Mouse (Mus musculus): Measurements from ENCODE around the gene Stard10.

The Stard10 gene

DNA sequence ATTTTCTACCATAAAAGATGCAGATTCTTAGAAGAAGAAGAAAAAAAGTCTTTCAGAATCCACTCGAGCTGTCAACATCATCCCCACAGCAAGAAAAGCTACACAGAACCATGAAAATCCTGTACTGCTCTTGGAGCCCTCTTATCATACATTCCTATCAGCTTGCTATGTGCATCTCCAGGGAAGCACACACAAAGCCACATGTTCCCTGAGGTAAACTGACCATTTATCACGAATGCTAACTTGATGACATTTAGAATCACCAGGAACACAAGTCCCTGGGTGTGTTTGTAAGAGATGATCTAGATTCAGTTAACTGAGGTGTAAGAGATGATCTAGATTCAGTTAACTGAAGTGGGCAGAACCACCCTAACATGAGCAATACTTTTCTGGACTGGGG, 10.0 kb upstream of the Stard10 start:
- no peak for DNase-seq

DNA sequence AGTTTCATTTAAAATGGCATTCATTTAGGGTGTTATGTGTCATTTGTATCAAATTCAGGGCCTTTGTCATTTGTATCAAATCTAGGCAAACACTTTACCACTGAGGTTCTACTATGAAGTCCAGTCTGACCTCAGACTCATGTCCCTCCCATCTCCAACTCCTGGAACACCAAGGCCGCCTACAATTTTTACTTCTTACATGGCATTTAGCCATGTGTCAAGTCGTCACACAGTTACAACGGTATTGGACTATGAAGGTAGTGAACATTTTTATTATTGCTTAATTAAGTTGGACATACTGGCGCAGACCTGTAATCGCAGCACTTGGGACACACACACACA, 6.9 kb upstream of the Stard10 start:
- DNase-seq = no peak

DNA sequence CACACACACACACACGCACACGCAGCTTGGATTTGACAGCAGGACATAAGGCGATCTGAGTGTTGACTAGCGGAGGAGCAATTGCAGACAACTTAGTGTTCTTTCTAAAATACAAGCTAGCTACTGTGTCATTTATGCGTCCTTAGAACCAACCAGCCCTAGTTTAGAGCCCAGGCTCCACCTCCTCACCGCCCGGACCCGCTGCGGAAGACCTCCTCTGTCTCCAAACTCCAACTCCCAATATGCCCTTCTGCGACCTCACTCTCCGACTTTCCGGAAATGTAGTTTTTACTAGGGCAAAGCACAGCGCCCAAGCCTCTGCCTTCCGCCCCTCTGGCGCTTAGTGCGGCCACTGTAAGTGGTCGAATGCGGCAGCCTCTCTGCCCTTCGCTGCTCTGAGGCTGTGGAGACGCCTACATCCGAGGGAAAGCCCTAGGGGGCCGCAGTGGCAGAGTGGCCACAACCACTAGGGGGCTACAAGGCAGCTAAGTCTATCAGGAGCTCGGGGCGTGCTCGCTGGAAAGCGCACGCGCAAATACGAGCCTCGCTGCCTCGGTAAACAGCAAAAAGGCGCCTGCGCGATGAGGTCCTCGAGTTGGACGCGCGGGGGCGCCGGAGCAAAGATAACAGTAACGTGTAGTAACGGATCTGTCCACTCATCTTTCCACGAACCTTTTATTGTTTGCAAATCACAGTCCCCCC, 6.4 kb upstream of the Stard10 start:
- peak; percentile 98 to 99 for DNase-seq

DNA sequence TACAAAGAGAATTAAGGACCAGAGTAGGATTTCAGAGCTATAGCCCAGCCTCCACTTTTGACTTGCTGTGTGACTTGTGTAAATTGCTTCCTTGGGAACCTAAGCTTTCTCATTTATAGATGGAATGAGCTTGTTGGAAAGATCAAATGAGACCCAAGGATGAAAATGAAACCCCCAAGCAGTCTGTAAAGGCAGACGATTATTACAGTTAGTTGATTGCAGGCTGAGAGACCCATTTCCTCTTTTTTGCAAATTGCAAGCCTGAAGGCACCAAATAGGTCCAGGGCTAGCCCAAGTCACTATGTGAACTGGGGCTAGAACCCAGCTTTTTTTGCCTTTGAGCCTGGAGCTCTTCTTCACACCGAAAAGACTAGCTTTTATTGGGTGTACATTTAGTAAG, 5.8 kb upstream of the Stard10 start:
- no peak for DNase-seq

DNA sequence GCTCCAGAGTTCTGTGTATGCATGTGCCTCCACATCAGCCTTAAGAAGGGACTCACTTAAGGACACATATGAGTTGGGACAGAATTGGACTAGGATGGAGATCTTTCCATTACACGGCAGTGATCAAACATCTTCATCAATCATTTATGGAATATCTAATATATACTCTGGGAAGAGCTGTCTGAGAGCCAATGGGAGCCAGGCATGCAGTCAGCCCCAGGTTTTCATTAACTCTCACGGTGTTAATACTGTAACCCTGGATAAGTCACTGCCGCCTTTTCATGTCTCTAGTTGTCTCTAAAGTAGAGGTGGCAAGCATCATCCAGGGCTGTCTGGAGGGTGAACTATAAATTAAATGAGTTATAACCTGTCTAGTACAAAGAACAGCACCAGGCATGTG, 3.9 kb upstream of the Stard10 start:
- no peak for DNase-seq

DNA sequence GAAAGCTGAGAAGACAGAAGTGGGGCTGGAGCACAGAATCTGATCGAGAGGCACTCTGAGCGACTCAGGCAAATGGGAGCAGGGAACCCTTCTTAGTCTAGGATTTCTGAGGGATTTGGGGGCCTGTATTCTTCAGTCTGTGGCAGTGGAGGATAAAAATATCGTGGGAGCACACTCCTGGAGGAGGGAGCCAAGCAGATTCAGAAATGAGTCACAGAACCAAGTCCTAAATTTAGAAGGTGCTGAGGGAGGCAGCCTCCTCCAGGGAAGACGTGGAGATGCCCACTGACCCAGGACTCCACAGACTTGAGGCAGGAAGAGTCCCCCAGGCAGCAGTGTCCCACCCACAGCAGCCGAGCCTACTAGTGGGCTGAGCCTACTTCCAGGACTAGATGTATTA, 2.5 kb upstream of the Stard10 start:
- DNase-seq = no peak

DNA sequence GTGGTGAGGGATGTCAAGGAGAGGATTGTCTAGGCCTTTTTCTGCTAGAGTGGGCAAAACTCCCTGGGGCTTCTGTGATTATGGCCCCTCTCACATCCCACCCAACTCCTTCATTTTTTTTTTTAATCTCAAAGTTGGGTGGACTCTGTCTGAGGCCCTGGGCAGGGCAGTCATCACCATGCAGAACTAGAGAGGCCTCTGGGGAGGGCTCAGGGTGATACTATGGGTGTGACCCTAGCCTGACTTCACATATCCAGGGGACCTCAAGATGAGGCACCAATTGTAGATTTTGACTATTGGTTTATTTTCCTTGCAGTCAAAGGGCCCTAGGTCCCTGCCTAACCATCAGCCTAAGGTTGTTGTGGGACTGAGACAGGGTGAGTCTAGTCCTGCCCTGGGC, 1.2 kb upstream of the Stard10 start:
- no peak for DNase-seq

DNA sequence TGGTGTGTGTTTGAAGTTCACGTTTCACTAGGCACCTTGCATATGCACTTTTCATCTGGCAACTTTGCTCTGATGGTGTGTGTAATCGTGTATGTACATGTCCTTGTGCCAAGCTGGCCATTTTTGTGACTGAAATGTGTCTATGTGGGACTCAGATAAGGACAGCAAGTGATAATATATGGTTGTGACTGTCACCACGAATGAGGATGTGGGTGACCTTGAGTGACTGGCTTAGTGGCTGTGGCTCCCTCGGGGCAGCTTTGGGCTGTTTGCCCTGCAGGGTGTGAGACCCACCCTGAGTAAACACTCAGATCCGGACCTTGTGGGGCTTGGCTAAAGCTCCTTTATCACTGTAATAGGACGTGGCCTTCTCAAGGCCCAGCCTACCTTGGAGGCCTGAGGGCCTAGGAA, 290 bp upstream of the Stard10 start:
- no peak for DNase-seq

DNA sequence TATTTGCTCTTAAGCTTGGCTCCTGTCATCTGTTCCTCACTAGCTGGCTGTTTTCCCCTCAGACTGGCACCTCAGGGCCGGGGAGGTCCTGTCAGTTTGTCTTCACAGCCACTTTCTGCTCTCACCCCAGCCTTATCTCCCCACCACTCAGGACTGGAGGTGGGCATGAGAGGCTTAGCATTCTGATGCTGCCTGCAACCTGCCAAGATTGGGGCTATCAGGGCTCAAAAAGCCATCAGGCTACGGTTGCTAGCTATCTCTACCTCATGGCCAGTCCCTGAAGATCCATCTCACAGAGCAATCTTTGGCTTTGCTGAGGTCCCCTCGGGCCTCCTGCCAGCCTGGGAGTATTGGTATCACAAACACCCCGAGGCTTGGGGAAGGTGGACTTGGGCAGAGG, 2.0 kb downstream of the Stard10 start:
- DNase-seq = no peak

DNA sequence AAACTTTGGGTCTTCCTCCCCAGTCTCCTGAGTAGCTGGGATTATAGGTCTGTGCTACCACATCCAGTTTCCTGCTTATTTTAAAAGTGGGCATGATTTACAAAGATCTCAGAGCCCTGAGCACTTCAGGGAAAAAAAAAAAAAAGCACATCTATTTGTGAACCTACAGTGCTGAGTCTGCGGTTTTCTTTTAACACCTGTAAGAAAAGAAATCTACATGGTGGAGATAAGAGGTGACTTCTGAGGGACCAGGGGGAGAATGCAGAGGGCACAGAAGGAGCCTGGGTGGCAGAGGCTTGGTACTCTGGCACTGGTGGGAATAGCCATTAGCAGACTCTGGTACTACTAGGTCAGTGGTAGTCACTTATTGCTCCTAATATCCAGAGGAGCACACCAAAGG, 2.9 kb downstream of the Stard10 start:
- no peak for DNase-seq

DNA sequence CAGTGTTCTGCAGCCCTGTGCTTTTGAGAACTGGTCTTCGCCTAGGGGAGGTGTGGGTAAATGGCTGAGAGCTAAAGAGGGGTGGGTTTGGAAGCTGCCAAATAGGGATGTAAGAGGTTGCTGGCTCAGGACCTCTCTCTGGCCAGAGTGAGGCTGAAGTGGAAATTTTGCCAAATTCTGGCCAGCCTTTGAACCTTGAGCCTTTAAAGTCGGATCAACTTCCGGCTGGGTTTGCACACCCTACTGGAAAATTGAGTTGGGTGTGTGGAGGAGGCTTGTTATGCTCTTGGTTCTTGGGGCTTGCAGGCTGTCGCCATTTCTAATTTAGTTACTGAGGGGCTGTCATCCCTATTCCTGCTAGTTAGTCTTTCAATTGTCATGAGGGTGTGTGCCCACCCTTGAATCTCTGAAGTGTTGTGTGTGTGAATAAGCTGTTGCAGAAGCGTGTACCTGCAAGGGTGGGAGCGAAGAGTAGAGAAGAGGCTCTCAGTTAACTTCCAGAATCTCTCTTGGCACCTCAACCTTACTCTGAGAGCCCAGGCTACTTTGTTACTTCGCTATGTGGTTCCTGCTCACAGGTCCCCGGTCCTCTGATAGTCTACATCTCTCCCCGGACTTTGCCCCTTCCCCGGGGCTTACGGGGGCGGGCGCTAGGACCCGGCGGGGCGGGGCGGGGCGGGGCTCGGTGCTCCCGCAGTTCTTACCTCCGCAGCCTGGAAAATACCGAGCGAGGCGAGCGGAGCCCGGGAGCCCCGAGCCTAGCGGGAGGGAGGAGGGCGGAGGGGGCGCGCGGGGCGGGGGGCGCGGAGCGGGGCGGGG, 3.7 kb downstream of the Stard10 start:
- DNase-seq = peak; percentile 70 to 78

DNA sequence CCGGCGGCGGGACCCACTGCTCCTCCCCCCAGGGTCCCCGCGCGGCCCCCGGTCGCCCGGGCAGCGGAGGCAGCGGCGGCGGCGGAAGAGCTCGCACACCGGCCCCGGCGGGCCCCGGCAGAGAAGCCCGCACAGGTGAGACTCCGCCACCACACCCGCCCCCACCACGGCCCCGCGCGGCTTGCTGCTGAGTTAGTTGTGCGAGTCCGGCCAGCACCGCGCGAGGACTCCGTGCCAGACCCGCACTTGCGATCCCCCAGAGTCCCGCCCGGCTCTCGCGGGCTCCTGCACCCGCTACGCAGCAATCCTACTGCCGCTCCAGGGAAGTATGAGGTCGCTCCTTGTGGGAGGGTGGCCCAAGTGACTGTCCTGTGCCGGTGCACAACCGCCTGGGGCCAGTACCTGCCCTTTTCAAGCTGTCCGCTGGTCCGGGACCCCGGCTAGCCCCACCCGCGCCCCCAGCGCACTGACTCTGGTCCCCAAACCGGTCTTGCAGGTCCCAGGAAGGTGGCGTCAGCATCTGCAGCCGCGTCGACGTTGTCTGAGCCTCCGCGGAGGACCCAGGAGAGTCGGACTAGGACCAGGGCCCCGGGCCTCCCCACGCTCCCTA, 4.4 kb downstream of the Stard10 start:
- peak; percentile 53 to 68 for DNase-seq

DNA sequence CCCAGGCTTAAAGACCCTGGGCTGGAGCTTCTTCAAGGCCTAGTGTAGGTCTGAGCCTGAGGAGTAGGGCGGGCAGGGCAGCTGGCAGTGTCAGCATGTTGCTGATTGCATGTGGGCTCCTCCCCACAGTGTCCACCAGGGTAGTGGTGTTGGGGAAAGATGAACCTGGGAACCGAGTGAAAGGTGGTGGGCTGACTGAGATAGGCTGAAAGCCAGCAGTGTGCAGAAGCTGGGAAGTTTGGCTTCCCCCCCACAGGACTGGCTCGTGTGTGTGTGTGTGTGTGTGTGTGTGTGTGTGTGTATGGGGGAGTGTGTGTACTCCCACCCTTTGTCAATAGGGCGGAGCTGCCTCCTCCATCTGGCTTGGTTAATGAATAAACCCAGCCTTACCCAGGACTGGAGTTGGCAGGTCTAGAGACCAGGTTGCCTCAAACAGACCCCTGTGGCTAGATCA, 6.3 kb downstream of the Stard10 start:
- DNase-seq = peak; percentile 45 to 47

DNA sequence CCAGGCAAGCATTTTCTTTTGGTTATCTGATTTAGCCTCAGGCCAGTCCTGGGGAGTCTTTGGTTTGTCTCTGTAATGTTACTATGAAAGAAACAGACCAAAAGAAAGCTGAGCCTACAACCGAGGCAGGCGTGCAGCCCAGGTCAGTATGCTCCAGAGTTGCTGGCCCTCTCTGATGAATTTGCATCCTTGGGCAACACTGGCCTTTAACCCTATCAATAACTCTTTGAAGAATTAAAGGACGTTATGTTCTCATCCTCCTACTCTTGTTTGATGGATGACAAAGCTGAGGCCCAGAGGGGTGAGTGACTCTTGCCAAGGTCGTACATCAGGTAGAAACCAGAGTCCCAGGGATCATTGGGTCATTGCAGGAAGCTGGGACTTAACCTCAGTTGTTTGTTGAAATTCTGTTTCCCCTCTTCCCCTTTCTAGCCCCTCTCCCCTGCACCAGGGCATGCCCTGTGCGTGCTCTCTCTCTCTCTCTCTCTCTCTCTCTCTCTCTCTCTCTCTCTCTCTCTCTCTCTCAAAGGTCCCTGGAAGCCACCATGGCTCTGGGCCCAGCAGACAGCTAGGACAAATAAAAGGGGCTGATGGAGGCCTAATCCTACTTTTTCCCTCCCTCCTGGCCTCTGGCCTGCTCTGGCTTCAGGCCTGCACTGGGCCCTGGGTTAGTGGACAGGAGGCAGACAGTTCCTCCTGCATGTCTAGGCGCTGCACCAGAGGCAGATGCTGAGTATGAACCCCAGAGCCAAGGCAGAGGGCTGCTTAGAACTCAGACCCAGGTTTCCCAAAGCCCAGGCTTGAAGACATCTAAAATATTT, 7.5 kb downstream of the Stard10 start:
- peak in 1 of 2 experiments; percentile 50 for DNase-seq

DNA sequence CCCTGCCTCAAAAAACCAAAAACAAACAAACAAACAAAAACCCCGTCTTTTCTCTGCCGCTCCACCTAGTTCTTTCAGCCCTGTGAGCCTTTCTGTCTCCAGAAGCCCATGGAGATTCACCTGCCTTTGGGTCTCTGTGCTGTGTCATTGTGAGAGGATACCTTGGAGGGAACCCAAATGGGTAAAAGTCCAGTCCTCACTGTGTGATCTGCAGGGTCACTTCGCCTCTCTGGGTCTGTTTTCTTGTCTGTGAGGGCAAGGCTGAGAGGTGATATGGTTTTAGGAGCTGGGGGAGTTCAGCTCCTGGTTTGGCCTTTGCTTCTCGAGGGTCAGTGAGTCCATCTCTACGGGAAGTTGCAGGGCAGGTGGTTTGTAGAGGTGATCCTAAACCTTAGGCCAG, 9.1 kb downstream of the Stard10 start:
- DNase-seq = no peak

DNA sequence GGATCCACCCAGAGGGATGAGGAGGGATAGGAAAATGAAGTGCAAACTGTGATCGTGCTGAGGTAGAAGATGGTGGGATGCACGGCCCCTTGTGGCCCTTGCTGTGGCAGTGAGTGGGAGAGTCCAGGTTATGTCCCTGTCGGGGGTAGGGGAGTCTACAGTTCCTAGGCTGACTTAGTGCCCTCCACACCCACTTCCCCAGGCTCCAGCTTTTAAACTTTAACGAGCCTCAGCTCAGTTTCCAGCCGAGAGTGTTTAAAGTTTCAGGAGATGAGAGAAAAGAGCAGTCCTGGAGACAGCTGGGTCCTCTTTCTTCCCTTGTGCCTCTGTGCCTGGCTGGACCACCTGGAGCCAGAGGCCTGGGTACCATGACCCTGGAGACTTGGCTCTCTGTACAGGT, 10.4 kb downstream of the Stard10 start:
- no peak for DNase-seq

DNA sequence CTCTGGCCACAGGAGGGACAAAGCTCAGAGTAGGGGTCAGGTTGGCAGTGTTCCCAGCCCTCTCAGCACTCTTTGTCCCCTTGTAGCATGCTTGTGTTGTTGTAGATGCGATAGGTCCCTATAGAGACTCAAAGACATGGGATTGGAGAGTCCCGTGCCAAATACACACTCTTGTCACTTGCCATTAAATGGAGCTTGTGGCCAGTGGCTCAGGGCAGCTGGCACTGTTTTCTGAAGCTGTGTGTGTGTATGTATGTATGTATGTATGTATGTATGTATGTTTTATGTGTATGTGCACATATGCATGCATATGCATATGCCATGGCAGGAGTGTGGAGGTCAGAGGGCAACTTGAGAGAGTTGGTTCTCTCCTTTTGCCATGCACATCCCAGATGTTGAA, 10.9 kb downstream of the Stard10 start:
- no peak for DNase-seq

DNA sequence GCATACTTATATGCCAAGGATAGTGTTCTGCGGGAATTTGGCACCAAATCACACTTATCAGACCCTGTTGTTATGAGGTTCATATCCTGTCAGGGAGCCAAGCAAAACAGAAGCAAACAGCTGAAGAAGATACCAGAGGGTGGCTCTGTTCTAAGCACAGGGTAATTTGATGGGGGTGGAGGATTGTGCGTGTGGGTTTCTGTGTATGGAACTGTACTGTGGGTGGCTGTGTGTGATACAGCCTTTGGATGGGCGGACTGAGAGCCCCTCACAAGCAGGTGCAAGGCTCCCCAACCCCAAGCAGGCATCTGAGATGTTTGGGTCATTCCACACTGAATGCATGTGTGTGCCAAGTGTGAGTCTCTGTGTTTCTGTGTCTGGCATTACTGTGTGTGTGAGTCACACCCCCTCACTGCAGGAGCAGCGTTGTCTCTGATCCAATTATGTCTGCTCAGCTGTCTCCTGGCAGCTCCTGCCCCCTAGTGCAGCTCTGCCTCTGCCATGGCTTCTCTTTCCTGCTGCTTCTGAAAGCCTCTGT, 11.8 kb downstream of the Stard10 start:
- DNase-seq = peak; percentile 62 to 67

DNA sequence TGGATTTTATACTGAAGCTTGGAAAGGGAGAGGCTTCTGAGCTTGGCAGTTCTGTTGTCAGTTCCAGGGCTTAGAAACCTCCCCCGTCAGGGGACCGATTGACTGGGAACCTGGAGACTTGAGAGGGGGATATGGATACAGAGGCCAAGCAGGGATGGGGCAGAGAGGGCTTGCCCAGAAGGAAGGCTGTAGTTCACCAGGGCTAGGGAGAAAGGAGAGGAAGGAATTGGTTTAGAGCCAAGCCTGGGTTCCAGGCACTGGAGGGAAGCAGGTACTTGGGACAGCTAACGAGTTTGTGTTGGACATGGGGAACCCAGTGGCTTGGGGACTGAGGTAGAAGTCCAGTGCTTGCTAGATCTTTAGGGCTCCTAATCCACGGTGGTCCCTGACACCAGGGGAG, 12.7 kb downstream of the Stard10 start:
- no peak for DNase-seq

DNA sequence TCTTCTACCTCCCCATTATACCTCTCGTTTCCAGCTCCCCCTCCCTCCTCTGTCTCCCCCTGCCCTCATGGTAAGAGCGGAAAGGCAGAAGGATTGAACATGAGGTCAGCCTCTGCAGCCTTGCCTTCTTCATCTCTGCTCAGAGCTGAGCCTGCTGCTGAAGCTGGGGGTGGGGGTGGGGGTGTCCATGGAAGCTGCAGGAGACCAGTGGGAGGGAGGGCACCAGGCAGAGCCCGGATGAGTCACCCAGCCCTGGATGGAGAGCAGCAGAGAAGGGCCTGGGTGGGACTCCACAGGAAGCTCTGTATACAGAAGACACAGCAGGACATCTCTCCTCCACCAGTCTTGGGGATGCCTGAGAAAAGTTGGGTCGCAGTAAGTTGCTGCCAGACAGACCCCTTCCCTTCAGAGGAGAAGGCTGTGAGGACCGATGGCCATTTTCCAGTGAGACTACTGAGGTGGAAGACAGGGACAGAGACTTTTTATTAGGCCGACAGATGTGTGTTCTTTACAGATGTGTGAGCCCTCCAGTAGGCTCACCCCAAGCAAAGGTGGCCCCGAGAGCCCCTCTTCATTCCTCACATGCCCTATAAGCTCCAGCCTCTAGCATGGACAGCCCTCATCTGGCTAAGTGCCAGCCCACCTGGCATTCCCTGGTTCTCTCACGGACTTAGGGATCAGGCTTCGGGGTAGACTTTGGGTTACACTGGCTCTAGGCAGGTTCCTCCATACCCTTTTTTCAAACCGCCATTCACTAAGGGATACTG, 13.4 kb downstream of the Stard10 start:
- DNase-seq = peak in 1 of 2 experiments; percentile 61

DNA sequence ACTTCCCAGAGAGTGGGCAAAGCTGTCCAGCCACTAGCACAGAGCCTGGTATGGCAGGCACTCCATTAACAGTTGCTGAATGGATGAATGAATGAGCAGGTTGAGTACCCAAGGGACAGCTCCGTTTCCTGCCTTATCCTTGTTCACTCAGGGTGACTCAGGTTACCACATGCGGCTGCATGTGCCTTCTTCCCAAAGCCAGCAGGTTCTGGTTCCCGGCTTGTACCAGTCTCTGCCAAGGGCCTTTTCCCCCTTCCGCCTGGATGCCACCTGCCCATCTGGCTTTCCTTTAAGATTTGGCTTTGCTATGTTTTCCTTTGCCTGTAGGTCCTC, 13.9 kb downstream of the Stard10 start:
- DNase-seq = peak; percentile 72 to 85
